Mouse (Mus musculus) adrenal gland, adult (tissue): ENCODE results near the gene Ybey.

ENCODE experiments used
- DNase-seq, 2 experiments: peaks; one replicate each; pipeline ENCODE4 v3.0.0; 2022 to 2023; ENCODE audit warnings: low spot score in 1 of 2; ENCODE audit not compliant: inconsistent age in 2 of 2

The Ybey gene

GRCm38 (mm10) chr10:76445996-76446681 lies 22.8 kb downstream of the Ybey start:
- DNase-seq: no peak

GRCm38 (mm10) chr10:76442178-76443088 lies 26.5 kb downstream of the Ybey start, which contains the start of gene Pcnt:
Gene Pcnt, minus strand, starts transcription at chr10:76442786.
- DNase-seq: peak; percentile 98 to 99

GRCm38 (mm10) chr10:76440281-76440680 lies 28.6 kb downstream of the Ybey start, which contains the start of gene AC141477.1:
Gene AC141477.1, minus strand, starts transcription at chr10:76440444.
- DNase-seq: no peak

GRCm38 (mm10) chr10:76439107-76439890 lies 29.6 kb downstream of the Ybey start:
- no peak for DNase-seq

- no peak for DNase-seq
These were observed 35.0 kb downstream of the Ybey start for GRCm38 (mm10) chr10:76433925-76434324.

GRCm38 (mm10) chr10:76425674-76426073 lies 43.2 kb downstream of the Ybey start:
- no peak for DNase-seq

- no peak for DNase-seq
These were observed 52.1 kb downstream of the Ybey start for GRCm38 (mm10) chr10:76416811-76417210.
